Mouse (Mus musculus): ENCODE measurements around the gene Khdc1c. TPM values are rescaled to one million over a fixed set of nuclear protein-coding genes. Genes with fewer than 3 reads are reported as not detected.
"Not testable (repeated sequence)": the region's sequence is repeated elsewhere in the genome, so short reads cannot be mapped to it uniquely, and the experiment has no call there.

Gene Khdc1c
- polyA plus RNA-seq, 1 experiment from 2014 or later, result not detected

DNA sequence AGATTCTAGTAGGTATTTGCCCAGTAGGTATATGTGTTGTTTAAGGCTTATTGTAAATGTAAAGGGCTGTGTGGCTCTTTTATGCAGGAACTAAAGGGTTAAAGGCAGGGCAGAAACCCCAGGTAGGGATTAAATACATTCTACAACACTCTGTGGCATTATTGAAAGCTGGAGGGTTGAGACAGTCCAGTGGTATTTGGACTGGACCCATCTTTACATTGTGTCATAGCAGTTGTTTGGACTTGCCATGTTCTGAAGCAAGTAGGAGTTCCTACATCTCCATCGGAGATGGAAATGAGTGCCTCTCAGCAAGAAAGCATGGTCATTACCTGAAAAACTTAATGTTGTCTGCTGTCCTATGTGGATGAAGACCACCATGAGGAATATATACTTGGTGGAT is 27.4 kb upstream of the Khdc1c start:
- WGBS (ENCODE audit: insufficient replicate concordance), result 88% methylated on average over 1 of the region's 1 CpGs

DNA sequence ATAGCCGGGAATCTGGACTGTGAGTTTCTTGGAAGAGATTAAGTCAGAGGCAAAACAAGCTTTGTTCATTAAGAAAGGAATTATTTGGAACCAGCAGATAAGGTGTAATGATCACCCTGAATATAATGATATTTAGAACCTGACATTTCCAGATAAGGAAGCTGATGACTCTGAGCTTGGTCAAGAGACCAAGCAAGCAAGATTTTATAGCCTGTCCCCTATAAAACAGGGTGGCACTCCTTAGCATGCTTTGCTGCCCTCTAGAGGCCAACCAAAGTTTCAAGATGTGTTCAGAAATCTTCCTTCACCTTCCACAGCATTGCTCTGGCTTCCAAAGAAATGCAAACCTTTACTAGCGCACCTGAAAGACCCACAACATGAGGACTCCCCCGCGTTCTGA is 23.9 kb upstream of the Khdc1c start:
- no peak for ATAC-seq (replicated peaks; ENCODE audit: insufficient number of reproducible peaks, low FRiP score, low TSS enrichment)
- WGBS (ENCODE audit: insufficient replicate concordance), result 59% methylated on average over 4 of the region's 4 CpGs
- Histone ChIP-seq H3K9ac (ENCODE audit: low read depth, low read length) (no peak overlapping the region), H3K4me3 (ENCODE audit: low read depth, low read length) (no peak overlapping the region), H3K4me2 (no peak overlapping the region), H3K27ac (ENCODE audit: low read depth, low read length) (no peak overlapping the region), H3K9me3 (replicated peaks; ENCODE audit: control insufficient read depth, low read length) (no peaks in the 10 kb centered on the region), H3K27me3 (ENCODE audit: control insufficient read depth, insufficient read depth, low read length) (no peaks in the 10 kb centered on the region), H3K4me1 (ENCODE audit: control insufficient read depth, insufficient read depth, low read length) (no peaks in the 10 kb centered on the region), H3K36me3 (ENCODE audit: control insufficient read depth, insufficient read depth, low read length) (no peaks in the 10 kb centered on the region)

More for the DNA sequence above, 27.4 kb upstream of the Khdc1c start:
- Histone ChIP-seq H3K4me2 (no peak overlapping the region), H3K4me1 (ENCODE audit: control insufficient read depth, insufficient read depth, low read length) (no peaks in the 10 kb centered on the region), H3K9me3 (replicated peaks; ENCODE audit: control insufficient read depth, low read length) (0 out of 2 replicates have a peak, but pooled peaks cover 2% of the 10 kb centered on the region), H3K9ac (ENCODE audit: low read depth, low read length) (no peak overlapping the region), H3K27me3 (ENCODE audit: control insufficient read depth, insufficient read depth, low read length) (no peaks in the 10 kb centered on the region), H3K36me3 (ENCODE audit: control insufficient read depth, insufficient read depth, low read length) (no peaks in the 10 kb centered on the region), H3K27ac (ENCODE audit: low read depth, low read length) (no peak overlapping the region), H3K4me3 (ENCODE audit: low read depth, low read length) (no peak overlapping the region)
- no peak for ATAC-seq (replicated peaks; ENCODE audit: insufficient number of reproducible peaks, low FRiP score, low TSS enrichment)

DNA sequence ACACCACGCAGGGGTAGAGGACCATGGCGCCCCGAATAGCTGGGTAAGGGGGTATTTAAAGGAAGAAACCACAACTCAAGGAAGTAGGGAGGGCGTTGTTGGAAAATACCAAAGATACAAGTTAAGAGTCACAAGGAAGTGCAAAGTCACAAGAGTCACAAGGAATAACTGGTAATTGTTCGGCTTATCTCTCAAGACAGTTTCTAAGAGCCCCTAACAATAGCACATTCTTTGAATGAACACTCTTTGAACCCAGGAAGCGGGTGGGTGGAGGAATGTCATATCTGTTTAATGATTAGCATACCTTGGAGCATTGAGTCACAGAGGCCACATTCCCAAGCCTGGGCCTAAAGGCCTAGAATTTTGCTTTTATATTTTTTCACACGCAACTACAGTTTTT is 23.4 kb upstream of the Khdc1c start:
- H3K27me3 ChIP-seq (ENCODE audit: control insufficient read depth, insufficient read depth, low read length); H3K9ac ChIP-seq (ENCODE audit: low read depth, low read length); H3K36me3 ChIP-seq (ENCODE audit: control insufficient read depth, insufficient read depth, low read length); H3K4me2 ChIP-seq; H3K4me3 ChIP-seq (ENCODE audit: low read depth, low read length); H3K27ac ChIP-seq (ENCODE audit: low read depth, low read length); H3K4me1 ChIP-seq (ENCODE audit: control insufficient read depth, insufficient read depth, low read length); ATAC-seq (replicated peaks; ENCODE audit: insufficient number of reproducible peaks, low FRiP score, low TSS enrichment); H3K9me3 ChIP-seq (replicated peaks; ENCODE audit: control insufficient read depth, low read length): not testable (repeated sequence)
- WGBS (ENCODE audit: insufficient replicate concordance), result 75% methylated on average over 7 of the region's 7 CpGs

DNA sequence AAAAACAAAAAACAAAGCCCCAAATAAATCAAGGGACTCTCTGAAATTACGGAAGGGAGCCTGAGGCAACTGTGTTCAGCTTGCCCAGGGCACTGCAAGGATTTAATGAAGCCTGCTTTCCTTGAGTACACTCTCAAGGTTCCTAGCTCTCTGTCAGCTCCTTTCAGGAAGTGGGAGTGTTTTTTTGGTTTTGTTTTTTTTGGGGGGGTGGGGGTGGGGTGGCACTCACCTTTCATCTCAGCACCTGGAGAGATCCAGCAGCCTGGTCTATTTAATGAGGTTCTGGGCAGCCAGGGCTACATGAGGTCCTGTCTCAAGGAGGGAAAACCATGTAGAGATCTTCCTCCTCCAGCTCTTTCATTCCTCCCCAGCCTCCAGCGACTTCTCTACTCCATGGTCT is 18.8 kb upstream of the Khdc1c start, which contains the start of gene Khdc1a:
TSS of gene Khdc1a (plus strand) at position 301 of the 400 bp plus-strand sequence.
- no peaks in the 10 kb centered on the region for H3K9me3 ChIP-seq (replicated peaks; ENCODE audit: control insufficient read depth, low read length)
- no peak within 1 kb of the TSS for H3K27ac ChIP-seq (ENCODE audit: low read depth, low read length)
- no peaks in the 10 kb centered on the region for H3K4me1 ChIP-seq (ENCODE audit: control insufficient read depth, insufficient read depth, low read length)
- H3K27me3 ChIP-seq (ENCODE audit: control insufficient read depth, insufficient read depth, low read length), result no peaks in the 10 kb centered on the region
- H3K36me3 ChIP-seq (ENCODE audit: control insufficient read depth, insufficient read depth, low read length), result no peaks in the 10 kb centered on the region
- ATAC-seq (replicated peaks; ENCODE audit: insufficient number of reproducible peaks, low FRiP score, low TSS enrichment), result no peak
- WGBS (ENCODE audit: insufficient replicate concordance), result 66% methylated on average over 2 of the region's 2 CpGs
- no peak within 1 kb of the TSS for H3K9ac ChIP-seq (ENCODE audit: low read depth, low read length)
- H3K4me3 ChIP-seq (ENCODE audit: low read depth, low read length), result no peak within 1 kb of the TSS
- H3K4me2 ChIP-seq, result no peak within 1 kb of the TSS

DNA sequence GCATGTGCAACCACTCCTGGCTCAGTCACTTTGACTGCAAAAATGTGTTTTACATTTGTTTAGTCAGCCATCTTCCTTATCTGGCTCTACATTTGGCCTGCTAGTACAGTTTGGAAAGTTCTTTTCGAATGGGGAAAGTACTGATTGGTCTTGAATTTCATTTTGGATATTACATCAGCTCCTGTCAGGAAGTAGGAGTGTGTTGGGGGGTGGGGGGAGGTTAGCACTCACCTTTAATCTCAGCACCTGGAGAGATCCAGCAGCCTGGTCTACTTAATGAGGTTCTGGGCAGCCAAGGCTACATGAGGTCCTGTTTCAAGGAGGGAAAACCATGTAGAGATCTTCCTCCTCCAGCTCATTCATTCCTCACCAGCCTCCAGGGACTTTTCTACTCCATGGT is 15.1 kb downstream of the Khdc1c start, which contains the start of gene Khdc1b:
TSS of gene Khdc1b (plus strand) at position 301 of the 400 bp plus-strand sequence.
- Histone ChIP-seq H3K4me1 (ENCODE audit: control insufficient read depth, insufficient read depth, low read length) (no peaks in the 10 kb centered on the region), H3K4me2 (no peak within 1 kb of the TSS), H3K9me3 (replicated peaks; ENCODE audit: control insufficient read depth, low read length) (no peaks in the 10 kb centered on the region), H3K9ac (ENCODE audit: low read depth, low read length) (no peak within 1 kb of the TSS), H3K36me3 (ENCODE audit: control insufficient read depth, insufficient read depth, low read length) (no peaks in the 10 kb centered on the region), H3K27me3 (ENCODE audit: control insufficient read depth, insufficient read depth, low read length) (no peaks in the 10 kb centered on the region), H3K4me3 (ENCODE audit: low read depth, low read length) (no peak within 1 kb of the TSS), H3K27ac (ENCODE audit: low read depth, low read length) (no peak within 1 kb of the TSS)
- ATAC-seq (replicated peaks; ENCODE audit: insufficient number of reproducible peaks, low FRiP score, low TSS enrichment), result no peak
- WGBS (ENCODE audit: insufficient replicate concordance), result 71% methylated on average over 1 of the region's 1 CpGs

DNA sequence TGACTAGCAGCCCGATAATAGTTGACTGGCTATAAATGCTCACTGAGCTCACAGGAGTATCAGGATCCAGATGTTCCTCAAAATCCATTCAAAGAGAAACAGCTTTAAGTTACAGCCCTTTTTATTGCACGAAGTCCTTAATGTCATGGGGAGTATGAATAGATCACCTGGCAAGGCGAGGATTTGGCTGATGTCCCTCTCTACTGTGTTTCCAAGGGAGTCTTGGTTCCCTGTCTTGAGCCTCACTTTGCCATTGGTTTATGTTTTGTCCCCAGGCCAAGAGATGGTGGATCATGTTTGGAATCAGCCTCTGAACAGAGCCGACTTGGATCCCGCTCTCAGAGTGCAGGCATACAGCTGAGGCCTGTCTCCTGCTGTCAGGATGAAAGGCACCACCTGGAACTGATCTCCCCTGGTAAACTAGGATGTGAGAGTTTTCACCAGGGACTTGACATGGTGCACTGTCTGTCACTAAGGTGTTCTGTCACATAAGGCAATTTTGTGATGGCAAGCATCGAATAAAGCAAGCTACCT is 23.1 kb downstream of the Khdc1c start:
- no peaks in the 10 kb centered on the region for H3K9me3 ChIP-seq (replicated peaks; ENCODE audit: control insufficient read depth, low read length)
- H3K27ac ChIP-seq (ENCODE audit: low read depth, low read length), result no peak overlapping the region
- no peaks in the 10 kb centered on the region for H3K27me3 ChIP-seq (ENCODE audit: control insufficient read depth, insufficient read depth, low read length)
- H3K36me3 ChIP-seq (ENCODE audit: control insufficient read depth, insufficient read depth, low read length), result no peaks in the 10 kb centered on the region
- 71% methylated on average over 6 of the region's 6 CpGs for WGBS (ENCODE audit: insufficient replicate concordance)
- no peaks in the 10 kb centered on the region for H3K4me1 ChIP-seq (ENCODE audit: control insufficient read depth, insufficient read depth, low read length)
- H3K4me3 ChIP-seq (ENCODE audit: low read depth, low read length), result no peak overlapping the region
- no peak overlapping the region for H3K4me2 ChIP-seq
- ATAC-seq (replicated peaks; ENCODE audit: insufficient number of reproducible peaks, low FRiP score, low TSS enrichment), result no peak
- H3K9ac ChIP-seq (ENCODE audit: low read depth, low read length), result no peak overlapping the region

DNA sequence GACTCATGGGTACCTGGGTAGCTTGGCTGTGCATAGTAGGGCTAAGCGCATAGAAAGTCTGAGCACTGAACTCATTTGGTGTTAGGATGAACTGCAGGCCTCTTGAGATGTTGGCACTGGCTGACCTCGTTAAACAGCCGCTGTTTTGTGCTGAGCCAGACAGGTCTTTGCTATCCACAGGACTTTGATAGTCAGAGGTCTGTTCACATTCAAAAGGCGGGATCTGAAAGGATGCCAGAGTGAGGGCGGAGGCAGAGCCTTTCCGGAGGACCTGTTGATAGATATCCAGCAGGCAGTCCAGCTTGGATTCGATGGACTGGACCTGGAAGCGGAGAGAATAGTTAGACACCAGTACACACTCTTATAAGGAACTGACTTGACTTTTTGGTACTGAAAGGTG is 34.7 kb downstream of the Khdc1c start:
- H3K4me1 ChIP-seq (ENCODE audit: control insufficient read depth, insufficient read depth, low read length), result no peaks in the 10 kb centered on the region
- H3K9me3 ChIP-seq (replicated peaks; ENCODE audit: control insufficient read depth, low read length), result no peaks in the 10 kb centered on the region
- H3K4me2 ChIP-seq, result no peak overlapping the region
- H3K27me3 ChIP-seq (ENCODE audit: control insufficient read depth, insufficient read depth, low read length), result no peaks in the 10 kb centered on the region
- no peak overlapping the region for H3K27ac ChIP-seq (ENCODE audit: low read depth, low read length)
- no peak overlapping the region for H3K4me3 ChIP-seq (ENCODE audit: low read depth, low read length)
- no peak for ATAC-seq (replicated peaks; ENCODE audit: insufficient number of reproducible peaks, low FRiP score, low TSS enrichment)
- no peaks in the 10 kb centered on the region for H3K36me3 ChIP-seq (ENCODE audit: control insufficient read depth, insufficient read depth, low read length)
- H3K9ac ChIP-seq (ENCODE audit: low read depth, low read length), result no peak overlapping the region
- WGBS (ENCODE audit: insufficient replicate concordance), result 39% methylated on average over 8 of the region's 8 CpGs

DNA sequence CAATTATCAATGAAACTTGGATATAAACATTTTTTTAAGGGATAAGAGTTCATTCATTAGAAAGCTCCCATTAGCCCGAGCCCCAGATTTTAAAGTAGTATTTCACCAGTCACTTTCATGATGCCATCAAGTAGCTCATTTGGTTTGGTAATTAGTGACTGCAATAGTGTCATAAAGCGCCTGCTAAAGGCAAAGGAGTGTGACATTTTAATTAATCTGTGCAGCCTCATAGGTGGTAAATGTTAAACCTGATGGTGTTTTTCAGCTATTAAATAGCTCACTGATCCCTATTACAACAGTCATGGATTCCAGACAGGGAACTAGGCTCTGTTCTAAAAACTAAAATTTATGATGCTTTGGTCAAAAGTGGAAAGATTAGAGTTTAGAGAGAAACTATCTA is 39.1 kb downstream of the Khdc1c start:
- Histone ChIP-seq H3K27ac (ENCODE audit: low read depth, low read length) (no peak overlapping the region), H3K4me3 (ENCODE audit: low read depth, low read length) (no peak overlapping the region), H3K36me3 (ENCODE audit: control insufficient read depth, insufficient read depth, low read length) (no peaks in the 10 kb centered on the region), H3K9ac (ENCODE audit: low read depth, low read length) (no peak overlapping the region), H3K4me1 (ENCODE audit: control insufficient read depth, insufficient read depth, low read length) (no peaks in the 10 kb centered on the region), H3K4me2 (no peak overlapping the region), H3K27me3 (ENCODE audit: control insufficient read depth, insufficient read depth, low read length) (no peaks in the 10 kb centered on the region), H3K9me3 (replicated peaks; ENCODE audit: control insufficient read depth, low read length) (no peaks in the 10 kb centered on the region)
- 74% methylated on average over 2 of the region's 2 CpGs for WGBS (ENCODE audit: insufficient replicate concordance)
- ATAC-seq (replicated peaks; ENCODE audit: insufficient number of reproducible peaks, low FRiP score, low TSS enrichment), result no peak
